Mouse (Mus musculus) mouse embryonic stem cell (cell line): ENCODE measurements around the gene Uba7.
"Not testable (repeated sequence)": the region's sequence is repeated elsewhere in the genome, so short reads cannot be mapped to it uniquely, and the experiment has no call there.

Experiments
- in situ Hi-C, 2 experiments: fragments of 300-500 bp; cut with MboI; formaldehyde crosslinking; loops; 1 replicate in 1 of 2; 3 replicates in 1 of 2; pipeline ENCODE4 v1.14.3; 2019 to 2020; ENCODE audit warnings: low sequenced_read_pairs in 2 of 2, low pct_unique_long_range_greater_than_20kb in 1 of 2, mixed read lengths in 1 of 2; ENCODE audit not compliant: unreplicated experiment in 1 of 2

Uba7 gene

DNA sequence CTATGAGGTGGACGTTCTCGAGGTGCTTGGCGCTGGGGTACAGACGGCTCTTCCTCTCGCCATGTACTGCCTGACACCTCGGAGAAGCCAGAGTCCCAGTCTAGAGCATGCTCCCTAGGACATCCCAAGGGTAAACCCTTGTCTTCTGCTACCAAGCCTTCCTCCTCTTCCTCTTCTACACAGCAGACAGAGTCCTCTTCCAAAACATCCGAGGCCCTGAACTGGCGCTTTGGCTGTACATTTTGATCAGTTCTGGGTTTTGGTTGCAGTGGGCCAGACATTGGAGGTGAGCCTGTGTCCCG, 9.4 kb downstream of the Uba7 start:
- in situ Hi-C loops, result no loop called here

GRCm38 (mm10) chr9:107985131-107986119, 10.1 kb downstream of the Uba7 start, which contains the start of gene Inka1:
Gene Inka1 (minus strand): TSS chr9:107985879.
- in situ Hi-C loops, result no loop called here

- in situ Hi-C loops, result no loop called here
Measured at GRCm38 (mm10) chr9:107986376-107986775, 11.1 kb downstream of the Uba7 start.

GRCm38 (mm10) chr9:107987950-107988349, 12.6 kb downstream of the Uba7 start:
- in situ Hi-C loops, result no loop called here

DNA sequence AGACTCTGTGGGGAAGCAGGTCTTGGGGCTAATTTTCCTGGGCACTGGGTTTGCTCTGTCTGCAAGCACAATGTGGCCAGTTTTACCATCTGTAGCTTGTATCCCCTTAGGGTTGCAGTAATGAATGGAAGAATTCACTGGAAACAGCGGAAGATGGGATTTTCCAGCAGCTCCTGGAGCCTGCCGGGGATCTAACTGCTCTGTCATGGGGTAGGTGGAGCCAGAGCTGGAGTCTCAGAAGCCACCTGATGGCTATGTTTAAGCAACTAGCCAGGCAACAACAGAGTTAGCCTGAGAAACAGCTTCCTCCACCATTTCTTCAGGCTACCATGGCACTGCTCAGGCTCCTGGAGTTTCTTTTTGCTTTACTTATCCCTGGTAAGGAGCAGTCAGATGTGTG, 16.9 kb downstream of the Uba7 start, which contains the start of gene Cdhr4:
TSS of gene Cdhr4 (plus strand) at position 301 of the 400 bp plus-strand sequence.
- in situ Hi-C loops, result no loop called here

GRCm38 (mm10) chr9:107993013-107993412, 17.7 kb downstream of the Uba7 start:
- in situ Hi-C loops, result no loop called here

GRCm38 (mm10) chr9:107994464-107994863, 19.2 kb downstream of the Uba7 start:
- in situ Hi-C loops, result no loop called here

GRCm38 (mm10) chr9:107995513-107995912, 20.2 kb downstream of the Uba7 start:
- in situ Hi-C loops, result no loop called here

- in situ Hi-C loops, result no loop called here
Measured at GRCm38 (mm10) chr9:107996049-107996448, 20.7 kb downstream of the Uba7 start, which contains the start of gene Gm20662. Gene Gm20662 (plus strand): TSS chr9:107996349.

- in situ Hi-C loops, result no loop called here
Measured at GRCm38 (mm10) chr9:108001922-108002770, 26.8 kb downstream of the Uba7 start, which contains the start of gene Ip6k1. Gene Ip6k1 (plus strand): TSS chr9:108002501.

DNA sequence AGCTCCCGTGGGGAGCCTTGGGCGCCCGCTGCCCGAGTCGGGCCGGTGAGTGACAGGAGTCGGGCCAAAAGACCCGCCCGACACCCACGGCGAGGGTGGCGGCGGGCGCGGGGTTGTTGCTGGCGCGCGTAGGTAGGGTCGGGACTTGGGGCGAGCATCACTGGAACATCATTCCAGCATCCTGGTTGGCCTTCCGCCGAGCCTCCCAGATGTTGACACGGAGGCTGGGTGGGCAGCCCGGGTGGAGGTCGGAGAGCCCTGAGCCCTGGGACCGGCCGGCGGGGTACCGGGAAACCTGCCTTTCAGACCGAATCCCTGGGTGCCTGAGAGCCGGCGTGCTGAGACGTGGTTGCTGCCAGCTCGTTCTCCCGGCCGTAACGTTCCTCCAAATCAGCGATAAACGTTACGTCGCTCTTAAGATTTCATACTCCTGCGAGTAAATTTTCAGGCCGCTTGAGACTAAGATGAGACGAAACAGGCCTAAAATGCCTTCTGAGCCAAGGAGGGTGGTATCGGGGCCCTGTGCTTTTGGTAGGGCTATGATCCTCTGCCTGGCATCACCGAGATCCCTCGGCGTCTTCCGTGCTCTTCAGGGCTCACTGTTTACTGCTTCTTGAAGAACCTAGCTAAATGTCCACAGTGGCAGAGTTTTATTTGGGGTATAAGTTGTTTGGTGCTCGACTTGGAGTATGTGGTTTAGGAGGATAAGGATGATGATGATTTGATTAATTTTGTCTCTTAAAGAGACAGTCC, 27.6 kb downstream of the Uba7 start:
- in situ Hi-C loops, result no loop called here

- in situ Hi-C loops, result no loop called here
Measured at GRCm38 (mm10) chr9:108003531-108003890, 28.2 kb downstream of the Uba7 start.

- in situ Hi-C loops, result no loop called here
Measured at GRCm38 (mm10) chr9:108008041-108008440, 32.7 kb downstream of the Uba7 start.

DNA sequence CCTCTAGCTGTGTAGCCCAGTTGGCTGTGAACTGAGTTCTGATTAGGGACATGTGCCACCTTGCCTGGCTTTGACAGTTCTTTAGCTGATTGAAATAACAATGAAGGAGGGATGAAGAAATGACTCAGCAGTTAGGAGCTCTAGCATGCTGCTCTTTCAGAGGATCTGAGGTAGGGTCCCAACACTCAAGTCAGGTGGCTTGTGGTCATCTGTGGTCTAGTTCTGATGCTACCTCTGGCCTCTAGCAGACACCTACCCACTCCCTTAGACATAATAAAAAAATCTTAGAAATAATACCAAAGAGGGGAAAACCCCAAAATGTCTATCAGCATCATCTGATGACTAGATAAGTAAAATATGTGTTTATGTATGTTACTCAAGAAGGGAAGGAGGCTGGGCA, 35.1 kb downstream of the Uba7 start:
- in situ Hi-C loops, result no loop called here

DNA sequence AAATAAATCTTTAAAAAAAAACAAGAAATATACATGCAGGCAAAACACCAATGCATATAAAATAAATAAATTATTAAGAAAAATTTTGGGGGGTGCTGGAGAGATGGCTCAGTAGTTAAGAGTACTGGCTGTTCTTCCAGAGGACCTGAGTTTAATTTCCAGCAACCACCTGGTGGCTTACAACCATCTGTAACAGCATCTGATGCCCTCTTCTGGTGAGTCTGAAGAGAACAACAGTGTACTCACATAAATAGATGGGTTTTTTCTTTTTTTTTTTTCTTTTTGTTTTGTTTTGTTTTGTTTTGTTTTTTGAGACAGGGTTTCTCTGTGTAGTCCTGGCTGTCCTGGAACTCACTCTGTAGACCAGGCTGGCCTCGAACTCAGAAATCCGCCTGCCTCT, 38.3 kb downstream of the Uba7 start:
- in situ Hi-C loops, result not testable (repeated sequence)

DNA sequence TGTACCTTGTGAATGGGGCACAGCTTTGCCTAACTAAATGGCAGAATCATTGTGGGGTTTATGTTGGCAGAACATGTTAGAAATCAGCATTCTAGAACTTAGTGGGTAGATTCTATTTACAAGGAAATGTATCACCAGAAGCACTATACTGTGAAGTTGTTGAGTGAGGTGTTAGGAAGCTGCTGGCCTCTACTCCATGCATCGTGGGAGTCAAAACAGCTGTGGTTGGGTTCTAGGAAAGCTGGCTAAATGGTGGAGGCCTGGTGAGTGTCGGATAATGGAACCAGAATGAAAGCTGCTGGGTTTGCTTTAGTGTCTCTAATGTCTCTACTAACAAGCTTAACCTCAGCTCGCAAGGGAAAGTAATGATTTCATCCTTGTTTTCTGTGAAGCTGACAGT, 41.8 kb downstream of the Uba7 start:
- in situ Hi-C loops, result no loop called here

DNA sequence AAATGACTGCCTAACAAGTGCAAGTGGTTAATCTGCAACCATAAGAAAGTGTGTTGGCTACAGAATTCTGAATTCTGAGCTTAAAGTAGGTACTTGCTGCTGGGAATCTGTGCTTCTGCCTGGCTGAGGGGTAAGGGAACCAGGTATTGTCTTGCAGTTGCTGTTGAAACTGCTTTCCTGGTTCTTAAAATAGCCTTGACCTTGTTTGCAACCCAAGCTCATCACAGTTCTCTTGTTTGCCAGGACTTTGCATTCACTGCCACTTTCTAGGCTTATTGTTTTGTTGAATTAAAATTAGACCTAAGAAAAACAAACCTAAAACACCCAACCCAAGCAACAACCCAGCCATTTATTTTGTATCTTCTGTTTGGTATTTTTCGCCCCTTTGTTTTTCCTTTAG, 45.4 kb downstream of the Uba7 start:
- in situ Hi-C loops, result no loop called here

DNA sequence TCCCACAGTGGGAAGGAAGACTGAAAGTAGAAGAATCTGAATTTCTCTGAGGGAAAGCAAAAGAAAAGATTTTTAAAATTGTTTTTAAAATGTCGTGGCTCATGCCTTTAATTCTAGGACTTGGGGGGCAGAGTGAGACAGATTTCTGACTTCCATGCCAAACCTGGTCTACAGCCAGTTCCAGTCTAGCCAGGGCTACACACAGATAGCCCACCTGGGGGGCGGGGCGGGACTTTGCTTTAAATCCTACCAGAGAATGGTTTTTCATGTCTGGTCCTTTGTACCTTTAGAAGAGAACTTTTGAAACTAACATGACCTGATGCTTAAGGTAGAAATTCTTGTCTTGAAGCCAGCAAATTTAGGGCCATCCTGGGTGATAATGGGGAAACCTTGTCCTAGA, 47.9 kb downstream of the Uba7 start:
- in situ Hi-C loops, result no loop called here

GRCm38 (mm10) chr9:108026584-108026983, 51.3 kb downstream of the Uba7 start:
- in situ Hi-C loops, result no loop called here
